Mouse (Mus musculus): ENCODE data around the gene Lrrc2.

DNA sequence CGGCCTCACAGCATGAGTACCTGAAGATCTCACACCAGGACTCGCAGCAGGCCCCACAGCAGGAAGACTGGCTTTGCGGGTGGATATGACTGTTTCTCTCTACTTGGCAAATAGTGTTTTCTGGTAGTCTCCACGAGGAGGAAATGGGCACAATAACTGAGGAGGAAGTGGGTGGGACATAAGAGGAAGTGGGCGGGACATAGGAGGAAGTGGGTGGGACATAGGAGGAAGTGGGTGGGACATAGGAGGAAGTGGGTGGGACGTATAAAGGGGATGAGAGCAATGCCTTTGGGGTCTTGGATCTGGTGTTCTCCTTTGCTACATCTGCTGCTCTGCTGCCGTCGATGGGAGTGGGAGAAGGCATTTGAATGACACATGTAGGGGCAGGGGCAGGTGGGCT, 34.6 kb downstream of the Lrrc2 start:
- TF ChIP-seq POLR2A (IDR thresholded peaks at IDR 0.05; ENCODE audit: control insufficient read depth, extremely low read depth, insufficient read depth, low read length, poor library complexity) (no peak), CTCF (IDR thresholded peaks at IDR 0.05; ENCODE audit: borderline replicate concordance, control insufficient read depth, extremely low read depth, insufficient read depth, low read length, poor library complexity) (no peak)
